Mouse (Mus musculus) left cerebral cortex, adult 8-10 months (tissue): ENCODE measurements around the gene Prkce. TPM values are rescaled to one million over a fixed set of nuclear protein-coding genes. Genes with fewer than 3 reads are reported as not detected.

Experiments
- DNase-seq, 2 experiments: peaks; one replicate each; pipeline ENCODE4 v3.0.0; 2022; ENCODE audit warnings: low spot score in 2 of 2
- total RNA-seq, 4 experiments: library from RNA; stranded (reverse); gene quantifications; 2 replicates each; pipeline ENCODE4 v1.2.4; 2022

Gene Prkce
- total RNA-seq, 4 experiments from 2014 or later = 250 to 274 (median 263) TPM

GRCm38 (mm10) chr17:86443886-86444285 lies 276.3 kb downstream of the Prkce start:
- no peak for DNase-seq

- DNase-seq = peak; percentile 82 to 91
These were observed 277.2 kb downstream of the Prkce start for GRCm38 (mm10) chr17:86444578-86445419.

DNA sequence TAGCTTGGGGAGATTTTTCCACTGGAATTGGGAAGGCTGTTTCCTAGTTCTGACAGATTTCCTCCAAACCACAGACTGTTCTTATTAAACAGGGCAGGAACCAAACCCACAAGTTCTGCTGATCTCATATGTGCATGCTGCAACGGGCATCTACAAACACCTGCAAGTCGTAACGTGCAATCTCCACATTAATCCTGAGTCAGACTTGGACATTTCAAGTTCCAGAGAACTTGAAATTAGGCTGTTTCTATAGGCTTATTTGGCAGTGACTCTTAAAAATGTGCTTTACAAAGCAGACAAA lies 277.8 kb downstream of the Prkce start:
- DNase-seq = no peak

DNA sequence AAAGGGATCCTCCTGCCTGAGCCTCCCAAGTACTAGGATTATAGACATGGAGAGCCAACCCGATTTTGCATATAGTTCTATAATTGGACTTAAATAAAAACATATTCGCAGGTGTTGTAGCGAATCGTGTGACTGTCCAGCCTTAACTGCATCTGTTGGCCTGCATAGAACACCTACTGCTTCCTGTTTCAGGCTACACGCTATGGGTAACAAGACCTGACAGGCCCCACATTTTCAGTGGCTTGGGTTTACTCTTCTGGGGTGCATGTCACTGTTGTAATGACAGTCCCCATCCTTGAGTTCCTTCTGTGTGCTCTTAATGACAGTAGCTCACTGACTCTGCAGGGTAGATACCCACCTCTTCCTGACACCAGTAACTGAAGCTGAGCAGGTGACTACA lies 278.3 kb downstream of the Prkce start:
- DNase-seq = no peak

DNA sequence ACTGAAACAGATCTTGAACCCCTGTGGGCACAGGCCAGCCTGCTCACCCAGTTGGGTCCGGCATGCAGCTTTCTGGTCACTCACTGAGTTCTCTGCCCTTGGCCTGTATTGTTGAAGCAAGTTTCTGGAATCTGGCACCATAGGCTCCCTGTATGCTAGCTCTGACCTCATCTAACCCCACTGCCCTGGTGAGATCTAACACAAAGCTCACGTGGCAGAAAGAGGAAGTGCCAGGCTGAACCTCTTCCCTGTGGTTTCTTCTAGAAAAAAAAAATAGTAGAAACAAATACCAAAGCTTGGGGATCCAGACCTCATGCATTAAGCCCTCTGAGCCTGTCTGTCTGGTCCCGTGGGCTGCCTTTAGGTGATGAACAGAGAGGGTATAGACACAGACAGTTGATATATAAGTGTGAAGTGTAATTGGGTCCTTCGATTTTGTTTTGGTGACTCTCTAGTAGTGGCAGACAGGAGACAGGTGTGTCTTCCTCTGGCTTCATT lies 279.6 kb downstream of the Prkce start:
- DNase-seq = no peak

- no peak for DNase-seq
These were observed 285.3 kb downstream of the Prkce start for GRCm38 (mm10) chr17:86452934-86453333.

DNA sequence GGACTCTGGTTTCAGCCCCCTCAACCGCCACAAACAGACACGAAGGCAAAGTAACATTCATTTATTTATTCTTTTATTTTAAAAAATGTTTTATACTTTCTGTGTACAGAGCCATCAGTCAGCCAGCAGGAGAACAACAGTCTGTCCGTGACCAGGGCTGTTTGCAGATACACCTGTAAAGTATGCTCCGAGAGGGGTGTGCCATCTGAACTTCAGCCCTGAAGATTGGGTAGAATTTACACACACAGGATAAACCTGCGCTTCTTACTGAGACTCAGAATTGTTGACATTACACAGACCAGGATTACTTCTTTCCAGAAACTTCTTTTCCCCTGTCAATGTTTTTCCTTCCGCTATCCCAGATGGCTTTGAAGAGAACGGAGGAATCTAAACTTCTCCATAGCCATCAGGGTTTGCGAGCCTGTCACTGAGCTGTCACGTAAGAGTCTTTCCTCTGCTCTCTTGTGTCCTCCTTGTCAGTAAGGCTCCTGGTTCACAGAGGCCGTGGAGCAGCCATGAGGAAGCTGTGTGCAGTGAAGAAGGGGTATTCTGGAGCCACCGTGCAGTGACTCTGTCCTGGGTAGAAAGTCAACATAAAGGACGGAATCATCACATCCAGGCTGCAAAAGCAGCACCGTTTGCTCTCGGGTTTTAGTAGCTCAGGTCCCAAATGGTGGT lies 286.2 kb downstream of the Prkce start:
- no peak for DNase-seq

GRCm38 (mm10) chr17:86454351-86454706 lies 286.7 kb downstream of the Prkce start:
- DNase-seq = no peak

DNA sequence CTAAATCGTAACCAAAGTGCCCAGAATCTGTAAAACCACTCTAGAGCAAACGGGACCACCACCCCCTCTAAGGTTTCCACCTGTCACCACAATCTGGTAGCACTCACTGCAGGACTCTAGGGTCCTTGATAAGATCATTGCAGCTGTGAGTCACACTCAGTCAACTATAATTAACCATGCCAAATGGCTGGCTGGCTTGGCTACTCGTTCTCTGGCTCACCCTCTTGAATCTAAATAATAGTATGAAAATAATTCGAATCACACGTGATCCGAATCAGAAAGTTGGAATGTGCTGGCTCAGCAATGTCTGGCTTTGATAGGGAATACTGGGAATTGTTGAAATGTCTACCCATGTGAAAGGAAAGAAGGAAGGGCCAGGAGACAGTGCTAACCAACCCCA lies 288.9 kb downstream of the Prkce start:
- DNase-seq = no peak

DNA sequence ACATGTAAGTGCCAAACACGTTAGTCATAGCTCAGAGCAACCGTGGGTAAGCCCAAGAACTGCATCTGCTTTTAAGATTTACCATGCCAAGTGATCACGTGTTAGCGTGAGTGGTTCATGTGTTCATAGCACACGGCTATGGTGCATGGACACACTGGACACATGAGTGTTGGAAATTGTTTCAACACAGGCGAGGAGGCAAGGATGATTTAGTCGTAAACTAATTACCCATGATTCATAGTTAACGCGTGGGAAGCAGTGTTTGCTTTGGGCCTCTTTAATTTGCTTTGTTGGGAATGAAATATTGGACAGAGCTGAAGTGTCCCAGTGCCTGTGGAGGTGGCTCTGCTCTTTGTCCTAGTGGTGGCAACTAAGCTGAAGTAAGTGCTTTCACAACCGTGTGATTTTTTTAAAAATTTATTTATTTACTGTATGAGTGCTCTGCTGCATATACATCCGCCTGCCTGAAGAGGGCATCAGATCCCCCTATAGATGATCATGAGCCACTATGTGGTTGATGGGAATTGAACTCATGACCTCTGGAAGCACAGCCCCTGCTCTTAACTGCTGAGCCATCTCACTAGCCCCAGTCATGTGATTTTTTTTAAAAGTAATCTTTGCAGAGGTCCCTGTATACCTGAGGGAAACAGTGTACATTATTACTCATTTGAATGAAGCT lies 290.9 kb downstream of the Prkce start:
- no peak for DNase-seq

GRCm38 (mm10) chr17:86460645-86461430 lies 293.3 kb downstream of the Prkce start:
- no peak for DNase-seq

DNA sequence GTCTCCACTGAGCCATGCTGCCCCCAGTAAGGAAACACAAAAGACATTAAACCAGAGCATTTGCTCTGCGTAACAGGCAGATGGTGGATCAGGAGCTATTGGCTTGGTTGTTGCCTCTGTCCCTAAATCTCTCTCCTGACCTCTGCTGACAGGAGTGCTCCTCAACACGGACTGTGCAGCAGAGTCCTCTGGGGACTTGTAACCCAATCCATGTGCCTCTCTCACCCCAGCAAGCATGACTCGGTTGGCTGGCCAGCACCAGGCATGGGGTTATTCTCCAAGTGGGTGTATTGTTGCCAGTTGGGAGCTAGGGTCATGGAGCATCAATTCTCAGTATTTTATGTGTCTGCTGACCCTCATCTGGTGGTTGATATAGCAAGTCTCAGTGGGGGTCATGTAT lies 295.8 kb downstream of the Prkce start:
- no peak for DNase-seq

DNA sequence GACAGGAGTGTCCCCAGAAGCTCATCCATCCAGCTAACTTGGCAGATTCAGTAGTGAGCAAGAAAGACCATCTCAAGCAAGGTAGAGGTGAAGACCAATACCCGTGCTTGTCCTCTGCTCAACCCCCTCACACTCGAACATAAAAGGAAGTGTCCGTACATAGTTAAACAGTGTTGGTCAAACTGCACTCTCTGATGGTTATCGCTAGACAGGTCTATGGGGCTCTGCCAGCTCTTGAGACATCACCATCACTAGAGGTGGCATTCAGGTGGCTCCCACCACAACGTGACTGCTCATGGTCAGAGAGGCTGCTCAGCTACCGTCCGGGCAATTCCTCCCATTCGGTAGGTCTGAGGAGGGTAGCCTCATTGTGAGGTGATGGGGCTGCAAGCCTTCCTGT lies 296.6 kb downstream of the Prkce start:
- no peak for DNase-seq

GRCm38 (mm10) chr17:86464689-86465363 lies 297.2 kb downstream of the Prkce start:
- peak in 1 of 2 experiments; percentile 59 for DNase-seq

DNA sequence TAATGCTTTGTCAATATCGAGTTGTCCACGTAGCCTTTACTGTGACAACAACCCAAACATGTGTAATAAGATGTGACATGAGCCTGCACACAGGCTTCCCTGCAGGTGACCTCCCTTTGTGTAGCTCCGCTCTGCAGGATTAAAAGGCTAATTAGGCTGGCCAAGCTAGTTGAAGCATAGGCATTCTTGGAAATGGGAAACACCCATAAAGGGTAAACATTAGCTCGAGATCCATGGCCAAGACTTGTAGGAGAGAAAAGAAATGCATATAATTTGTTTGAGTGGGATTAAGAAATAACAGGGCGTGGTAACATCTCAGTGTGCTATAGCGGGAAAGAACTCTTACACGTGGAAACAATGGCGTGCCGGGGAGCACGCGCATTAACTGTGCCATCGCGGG lies 298.3 kb downstream of the Prkce start:
- no peak for DNase-seq

GRCm38 (mm10) chr17:86466412-86466811 lies 298.8 kb downstream of the Prkce start:
- DNase-seq = no peak

DNA sequence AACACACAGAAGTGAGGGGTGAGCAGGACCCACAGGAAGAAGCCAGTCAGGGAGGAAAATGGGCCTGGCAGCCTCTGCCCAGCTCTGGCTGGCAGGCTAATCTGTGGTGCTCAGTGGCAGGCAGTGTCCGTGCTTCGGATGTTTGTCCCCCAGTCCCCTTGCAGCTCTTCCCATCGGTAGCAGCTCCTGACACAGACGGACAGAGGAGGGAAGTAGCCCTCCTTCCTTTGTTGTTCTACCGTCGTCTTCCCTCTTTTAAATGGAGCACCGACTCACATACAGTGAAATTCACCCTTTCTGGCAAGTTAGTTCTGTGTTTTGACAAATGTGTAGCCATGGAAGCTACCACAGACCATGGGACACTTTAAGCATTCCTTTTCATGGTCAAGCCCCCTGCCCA lies 299.3 kb downstream of the Prkce start:
- no peak for DNase-seq

DNA sequence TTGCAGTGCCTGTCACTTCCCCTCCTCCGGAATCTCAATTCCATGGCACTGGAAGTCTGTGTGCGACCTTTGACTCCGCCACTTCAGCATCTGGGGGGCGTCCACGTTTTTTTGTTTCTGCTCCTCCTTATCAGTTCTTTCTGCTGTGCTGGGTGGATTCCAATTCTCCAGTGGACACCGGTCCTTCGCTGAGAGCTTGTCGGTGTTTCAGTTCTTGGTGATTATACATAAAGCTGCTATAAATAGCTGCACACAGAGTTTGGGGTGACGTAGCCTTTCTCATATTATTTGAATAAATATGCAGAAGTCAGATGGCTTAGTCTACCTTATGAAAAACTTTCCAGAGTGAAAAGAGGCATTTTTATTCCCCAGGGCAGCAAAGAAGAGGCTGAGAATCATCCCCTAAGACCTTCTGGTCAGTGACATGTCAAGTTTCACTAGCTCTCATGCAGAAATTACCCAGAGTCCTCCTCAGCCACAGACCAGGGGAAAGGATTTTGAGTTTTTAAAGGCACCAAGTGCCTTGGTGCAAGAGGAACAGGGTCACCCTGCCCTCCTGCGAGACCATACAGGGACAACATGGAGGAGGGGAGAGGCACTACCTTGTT lies 299.8 kb downstream of the Prkce start:
- no peak for DNase-seq

DNA sequence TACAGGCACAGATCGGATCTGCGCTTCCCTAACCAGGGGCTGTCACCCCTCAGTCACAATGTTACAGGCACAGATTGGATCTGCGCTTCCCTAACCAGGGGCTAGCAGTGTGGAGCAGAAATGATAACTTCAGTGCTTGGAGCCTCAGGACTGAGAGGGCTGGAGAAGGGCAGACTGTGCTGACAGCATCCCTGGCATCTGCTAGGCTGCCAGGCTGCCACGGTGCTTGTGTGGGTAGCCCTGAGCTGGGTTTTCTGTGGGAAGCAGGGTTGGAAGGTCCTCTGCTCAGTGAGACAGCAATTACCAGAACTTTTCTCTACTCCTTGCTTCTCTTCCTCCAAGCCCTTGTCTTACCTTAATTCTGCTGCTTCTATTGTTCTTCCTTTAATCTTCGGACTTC lies 300.4 kb downstream of the Prkce start:
- DNase-seq = no peak

DNA sequence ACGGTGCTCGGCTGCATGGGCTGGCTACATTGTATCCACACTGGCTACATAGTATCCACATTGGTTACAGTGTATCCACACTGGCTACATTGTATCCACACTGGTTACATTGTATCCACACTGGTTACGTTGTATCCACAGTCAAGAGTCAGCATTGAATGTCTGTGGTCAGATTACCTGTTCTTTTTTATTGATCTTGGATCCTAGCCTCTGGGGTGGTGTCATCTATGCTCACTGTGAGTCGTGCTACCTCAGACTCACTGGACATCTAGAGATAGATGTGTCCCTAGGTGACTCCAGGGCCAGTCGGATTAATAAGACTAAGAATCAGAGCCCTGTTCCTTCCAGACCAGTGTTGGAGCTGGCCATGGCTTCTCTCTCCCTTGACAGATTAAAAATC lies 302.6 kb downstream of the Prkce start:
- DNase-seq = no peak

- no peak for DNase-seq
These were observed 304.1 kb downstream of the Prkce start for GRCm38 (mm10) chr17:86471684-86472083.
